Mouse (Mus musculus) liver, embryonic 11.5 days (tissue): Measurements from ENCODE around the gene Poc5. TPM values are rescaled to one million over a fixed set of nuclear protein-coding genes. Genes with fewer than 3 reads are reported as not detected.

ENCODE experiments used
- ATAC-seq: fragments of 200-750 bp; cut with Nextera tagmentation; replicated peaks from 2 replicates; pipeline ENCODE4 v1.8.0; 2017; ENCODE audit warnings: moderate number of reproducible peaks, mild to moderate bottlenecking, moderate TSS enrichment, moderate library complexity; ENCODE audit not compliant: low FRiP score
- DNase-seq: peaks from one replicate; pipeline ENCODE4 v3.0.0-alpha.2; 2017; ENCODE audit warnings: low spot score
- H3K27ac ChIP-seq: fragments of 300-500 bp; sonication (generic); 2 replicates; pipeline ENCODE4 v1.5.1; 2014; ENCODE audit warnings: mild to moderate bottlenecking, low read depth, low read length, control low read depth
- H3K27me3 ChIP-seq: fragments of 300-500 bp; sonication (generic); replicated peaks from 2 replicates; pipeline ENCODE4 v1.6.1; 2014; ENCODE audit warnings: low read length, mixed read lengths; ENCODE audit not compliant: control insufficient read depth, insufficient read depth
- H3K36me3 ChIP-seq: fragments of 300-500 bp; sonication (generic); 2 replicates; pipeline ENCODE4 v1.6.1; 2014; ENCODE audit warnings: mild to moderate bottlenecking, low read length, moderate library complexity, mixed read lengths; ENCODE audit not compliant: control insufficient read depth, insufficient read depth
- H3K4me1 ChIP-seq: fragments of 300-500 bp; sonication (generic); replicated peaks from 2 replicates; pipeline ENCODE4 v1.6.1; 2014; ENCODE audit warnings: low read length, mixed read lengths; ENCODE audit not compliant: control insufficient read depth, insufficient read depth
- H3K4me2 ChIP-seq: fragments of 300-500 bp; sonication (generic); 2 replicates; pipeline ENCODE4 v1.6.1; 2014; ENCODE audit warnings: mild to moderate bottlenecking, control low read depth, moderate library complexity
- H3K4me3 ChIP-seq: fragments of 300-500 bp; sonication (generic); 2 replicates; pipeline ENCODE4 v1.5.1; 2014; ENCODE audit warnings: low read depth, low read length, control low read depth
- H3K9ac ChIP-seq: fragments of 300-500 bp; sonication (generic); 2 replicates; pipeline ENCODE4 v1.6.1; 2014; ENCODE audit warnings: low read depth, low read length, control low read depth
- H3K9me3 ChIP-seq: fragments of 300-500 bp; sonication (generic); 2 replicates; pipeline ENCODE4 v1.6.1; 2016; ENCODE audit warnings: low read length, inconsistent platforms, mixed read lengths; ENCODE audit not compliant: control insufficient read depth
- WGBS: fragments of 180-500 bp; shearing (Covaris S2); extraction: QIAGEN DNeasy Blood & Tissue Kit; methylation state at CpG from one replicate; pipeline ENCODE4 v1.1.7; 2014; 5-methylcytosine and 5-hydroxymethylcytosine counted together
- polyA plus RNA-seq: library from polyadenylated mRNA; unstranded; fragments of >200 nt; fragmentation: Nextera tagmentation; extraction: Ambion mirVana; gene quantifications from 2 replicates; pipeline ENCODE4 v1.2.1, GENCODE M21; 2014

The Poc5 gene
- polyA plus RNA-seq, 1 experiment from 2014 or later = 15.9 TPM

- Histone ChIP-seq H3K4me2 (no peak overlapping the region), H3K27ac (no peak overlapping the region; the same call in 1 of the 2 replicates), H3K4me1 (peaks cover 20% of the 10 kb centered on the region)
Measured at GRCm38 (mm10) chr13:96434899-96435331, 46.8 kb downstream of the Poc5 start.

DNA sequence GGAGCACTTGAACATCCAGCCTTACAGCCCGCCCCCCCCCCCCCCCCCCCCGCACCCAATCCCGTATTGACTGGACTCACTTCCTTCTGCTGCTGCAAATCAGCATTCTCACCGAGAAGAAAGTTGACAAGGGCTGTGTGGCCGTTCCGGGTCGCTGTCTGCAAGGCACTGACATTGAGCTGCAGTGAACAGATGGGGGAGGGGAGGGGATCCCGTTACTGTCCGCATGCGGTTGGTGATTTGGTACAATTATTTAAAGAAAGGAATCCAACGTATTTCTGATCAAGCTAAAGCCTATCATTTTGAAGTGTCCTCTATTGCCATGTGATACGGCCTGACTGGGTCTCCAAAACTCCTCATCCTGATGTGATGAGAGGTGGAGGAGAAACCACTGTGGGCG, 47.7 kb downstream of the Poc5 start:
- H3K4me2 ChIP-seq = peak overlapping the region; percentile 24; the same call in 1 of the 2 replicates
- H3K4me1 ChIP-seq = peaks cover 20% of the 10 kb centered on the region
- H3K36me3 ChIP-seq = no peaks in the 10 kb centered on the region
- no peak overlapping the region for H3K9ac ChIP-seq
- DNase-seq (no peak), ATAC-seq (no peak)
- no peaks in the 10 kb centered on the region for H3K27me3 ChIP-seq
- H3K4me3 ChIP-seq = no peak overlapping the region
- no peak overlapping the region for H3K27ac ChIP-seq
- H3K9me3 ChIP-seq = no peaks in the 10 kb centered on the region
- 32% methylated on average over 12 of the region's 13 CpGs for WGBS

More at GRCm38 (mm10) chr13:96434899-96435331, 46.8 kb downstream of the Poc5 start:
- ATAC-seq = no peak
- H3K27me3 ChIP-seq = no peaks in the 10 kb centered on the region
- H3K9ac ChIP-seq = no peak overlapping the region
- DNase-seq = no peak
- WGBS = 57% methylated on average over 5 of the region's 5 CpGs
- no peak overlapping the region for H3K4me3 ChIP-seq
- no peaks in the 10 kb centered on the region for H3K9me3 ChIP-seq
- no peaks in the 10 kb centered on the region for H3K36me3 ChIP-seq

- DNase-seq (no peak), ATAC-seq (no peak)
- Histone ChIP-seq H3K4me2 (no peak overlapping the region), H3K9me3 (no peaks in the 10 kb centered on the region), H3K9ac (no peak overlapping the region), H3K4me1 (peaks cover 20% of the 10 kb centered on the region), H3K27ac (no peak overlapping the region), H3K4me3 (no peak overlapping the region), H3K27me3 (no peaks in the 10 kb centered on the region), H3K36me3 (no peaks in the 10 kb centered on the region)
- WGBS = 83% methylated on average over 1 of the region's 1 CpGs
Measured at GRCm38 (mm10) chr13:96436921-96437320, 48.8 kb downstream of the Poc5 start.

GRCm38 (mm10) chr13:96440436-96440835, 52.3 kb downstream of the Poc5 start:
- Histone ChIP-seq H3K27me3 (no peaks in the 10 kb centered on the region), H3K4me3 (no peak overlapping the region), H3K9ac (no peak overlapping the region), H3K4me1 (peaks cover 4% of the 10 kb centered on the region; the same call in 1 of the 2 replicates), H3K4me2 (no peak overlapping the region), H3K9me3 (no peaks in the 10 kb centered on the region), H3K27ac (no peak overlapping the region), H3K36me3 (no peaks in the 10 kb centered on the region)
- DNase-seq (no peak), ATAC-seq (no peak)
- 85% methylated on average over 4 of the region's 4 CpGs for WGBS

DNA sequence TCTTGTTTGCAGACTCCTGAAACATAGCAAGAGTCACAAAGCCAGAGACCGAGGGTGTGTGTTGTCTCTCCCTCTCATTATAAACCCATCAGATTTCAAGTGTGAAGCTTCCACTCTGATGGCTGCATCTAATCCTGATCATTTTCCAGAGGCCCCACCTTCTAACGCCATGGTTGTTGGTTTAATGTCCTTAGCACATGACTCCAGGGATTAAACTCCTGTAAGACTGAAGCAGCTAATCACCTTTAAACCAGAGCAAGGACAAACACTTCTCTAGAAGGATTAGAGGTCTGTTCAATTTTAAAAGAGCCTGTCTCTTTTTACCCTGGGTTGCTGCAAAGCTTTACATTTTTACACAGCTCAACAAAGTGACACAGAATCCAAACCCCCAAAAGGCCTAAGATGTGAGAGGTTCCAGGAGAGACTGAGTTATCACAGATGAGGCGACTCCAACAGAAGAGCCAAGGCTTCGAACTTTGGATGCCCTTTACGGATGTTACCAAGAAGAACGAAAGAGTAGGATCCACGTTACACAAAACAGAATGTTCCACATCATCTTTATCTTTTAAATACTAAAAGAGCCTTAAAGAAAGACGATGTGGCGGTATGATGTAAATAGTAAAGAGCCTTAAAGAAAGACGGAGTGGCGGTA, 62.2 kb downstream of the Poc5 start:
- H3K36me3 ChIP-seq = no peaks in the 10 kb centered on the region
- H3K4me1 ChIP-seq = no peaks in the 10 kb centered on the region
- H3K9me3 ChIP-seq = no peaks in the 10 kb centered on the region
- H3K4me3 ChIP-seq = no peak overlapping the region
- no peak overlapping the region for H3K27ac ChIP-seq
- H3K4me2 ChIP-seq = no peak overlapping the region
- WGBS = 75% methylated on average over 11 of the region's 11 CpGs
- H3K27me3 ChIP-seq = no peaks in the 10 kb centered on the region
- no peak overlapping the region for H3K9ac ChIP-seq
- ATAC-seq (no peak), DNase-seq (no peak)

DNA sequence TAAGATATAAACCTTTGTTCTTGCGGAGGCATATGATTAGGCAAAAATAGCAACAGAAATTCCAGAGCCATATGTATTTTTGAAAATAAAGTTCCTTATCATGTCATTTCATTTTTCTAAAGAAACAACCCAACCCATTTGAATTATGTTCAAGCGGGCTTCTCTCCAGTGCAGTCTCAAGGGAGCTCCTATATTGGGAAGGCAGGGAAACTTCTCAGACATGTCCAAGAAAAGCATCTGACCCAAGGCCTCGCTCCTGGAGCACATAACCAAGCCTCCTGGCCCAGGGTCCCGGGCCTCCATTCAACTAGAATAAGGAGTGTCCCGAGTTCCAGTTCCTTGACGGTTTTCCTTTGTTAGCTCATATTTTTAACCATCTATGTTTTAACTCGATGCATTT, 62.8 kb downstream of the Poc5 start:
- Histone ChIP-seq H3K4me3 (no peak overlapping the region), H3K4me2 (no peak overlapping the region), H3K9me3 (no peaks in the 10 kb centered on the region), H3K27me3 (no peaks in the 10 kb centered on the region), H3K36me3 (no peaks in the 10 kb centered on the region), H3K9ac (no peak overlapping the region), H3K27ac (no peak overlapping the region), H3K4me1 (no peaks in the 10 kb centered on the region)
- DNase-seq (no peak), ATAC-seq (no peak)
- WGBS = 87% methylated on average over 7 of the region's 7 CpGs

GRCm38 (mm10) chr13:96451386-96452140, 63.5 kb downstream of the Poc5 start:
- no peaks in the 10 kb centered on the region for H3K9me3 ChIP-seq
- WGBS = 87% methylated on average over 11 of the region's 11 CpGs
- H3K9ac ChIP-seq = no peak overlapping the region
- H3K27me3 ChIP-seq = no peaks in the 10 kb centered on the region
- no peak overlapping the region for H3K4me3 ChIP-seq
- no peak overlapping the region for H3K27ac ChIP-seq
- no peak for DNase-seq
- H3K36me3 ChIP-seq = no peaks in the 10 kb centered on the region
- ATAC-seq = no peak
- no peaks in the 10 kb centered on the region for H3K4me1 ChIP-seq
- H3K4me2 ChIP-seq = no peak overlapping the region

DNA sequence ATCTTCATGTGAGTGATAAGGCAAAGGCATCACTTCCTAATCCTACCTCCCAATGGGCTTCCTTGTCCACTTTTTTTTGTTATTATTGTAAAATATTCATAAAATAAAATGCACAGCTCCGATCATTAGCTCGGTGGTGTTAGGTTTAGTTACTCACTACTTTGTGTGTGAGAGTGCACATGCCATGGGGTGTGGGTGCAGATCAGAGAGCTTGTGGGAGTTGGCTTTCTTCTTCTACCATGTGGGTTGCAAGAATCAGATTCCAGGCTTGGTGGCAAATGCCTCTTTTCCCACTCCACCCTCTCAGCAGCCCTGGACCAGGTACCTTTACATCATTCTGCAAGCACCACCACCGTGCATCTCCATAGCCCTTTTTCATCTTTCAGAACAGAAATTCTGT, 64.5 kb downstream of the Poc5 start:
- Histone ChIP-seq H3K4me1 (no peaks in the 10 kb centered on the region), H3K4me2 (no peak overlapping the region), H3K9me3 (no peaks in the 10 kb centered on the region), H3K27me3 (no peaks in the 10 kb centered on the region), H3K36me3 (no peaks in the 10 kb centered on the region), H3K4me3 (no peak overlapping the region), H3K9ac (no peak overlapping the region), H3K27ac (no peak overlapping the region)
- DNase-seq (no peak), ATAC-seq (no peak)
- WGBS = 78% methylated on average over 3 of the region's 3 CpGs

DNA sequence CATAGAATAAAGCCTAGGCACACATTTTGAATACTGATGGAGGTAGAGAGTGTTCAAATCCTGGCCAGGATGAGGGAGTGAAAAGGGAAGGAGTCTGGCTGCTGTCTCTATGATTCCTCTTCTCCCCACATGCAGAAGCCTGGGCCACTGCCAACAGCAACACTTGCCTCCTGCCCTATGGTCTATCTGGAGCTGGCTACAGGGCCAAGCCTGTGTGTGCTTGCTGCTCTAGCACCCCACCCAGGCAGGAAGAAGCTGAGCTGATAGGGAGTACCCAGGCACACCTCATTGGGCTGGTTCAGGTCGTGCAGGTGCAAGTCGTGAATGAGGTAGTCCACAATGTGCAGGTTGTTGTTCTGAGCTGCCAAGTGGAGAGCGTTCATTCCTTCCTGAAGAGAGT, 66.2 kb downstream of the Poc5 start:
- no peak for DNase-seq

More for the DNA sequence above, 66.2 kb downstream of the Poc5 start:
- Histone ChIP-seq H3K4me3 (no peak overlapping the region), H3K9me3 (no peaks in the 10 kb centered on the region), H3K4me1 (no peaks in the 10 kb centered on the region), H3K27ac (no peak overlapping the region), H3K9ac (no peak overlapping the region), H3K36me3 (no peaks in the 10 kb centered on the region), H3K4me2 (no peak overlapping the region), H3K27me3 (no peaks in the 10 kb centered on the region)
- ATAC-seq = no peak
- 71% methylated on average over 3 of the region's 3 CpGs for WGBS
